31 mouse cellular contexts compared by ENCODE assay signal in the genomic region with DNA sequence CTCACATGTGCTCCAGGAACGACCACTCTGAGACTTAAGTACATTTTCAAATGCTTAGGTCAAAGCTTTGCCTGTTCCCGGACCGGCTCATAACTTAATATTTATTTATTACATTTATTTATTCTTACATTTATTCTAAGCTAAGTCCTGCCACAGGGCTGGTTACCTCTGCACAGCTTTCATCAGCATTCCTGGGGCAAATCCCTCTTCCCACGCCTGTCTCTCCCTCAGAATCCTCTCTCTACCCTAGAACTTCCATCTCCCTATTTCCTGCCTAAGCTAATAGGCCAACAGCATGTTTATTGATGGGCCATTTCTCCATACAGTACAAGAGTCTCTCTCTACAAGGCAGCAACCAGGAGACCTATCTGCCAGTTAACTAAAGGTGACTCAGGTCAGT. TPM values are rescaled to one million over a fixed set of nuclear protein-coding genes. Genes with fewer than 3 reads are reported as not detected.
A peak's percentile ranks its signal among the peaks of the same experiment; 100 is the strongest.
DNase-seq lines count a peak whose midpoint lies in the region; ATAC-seq and TF ChIP-seq lines count a peak whose summit lies in the region.
"Had no signal": no experiment of that assay in that cellular context is flagged by ENCODE, and none has a peak within 500 bp of the region (broad histone marks: within the 10 kb centered on the region; RNA-seq: fewer than 3 reads in every experiment).

No protein-coding gene starts in this region.

- peak overlapping the region; percentile 35 for H3K27ac ChIP-seq in intestine, postnatal 0 days (ENCODE audit: low read depth, low read length)
- H3K27ac ChIP-seq in intestine, embryonic 15.5 days, result no peak overlapping the region
- H3K27ac ChIP-seq: embryonic facial prominence, embryonic 13.5 days; embryonic facial prominence, embryonic 15.5 days; forebrain, embryonic 10.5 days; forebrain, embryonic 12.5 days had no signal

- H3K4me1 ChIP-seq in intestine, postnatal 0 days (replicated peaks; ENCODE audit: control insufficient read depth, insufficient read depth, low read length), result no peaks in the 10 kb centered on the region
- H3K4me1 ChIP-seq in intestine, embryonic 15.5 days (replicated peaks), result no peaks in the 10 kb centered on the region
- H3K4me1 ChIP-seq: embryonic facial prominence, embryonic 15.5 days had no signal

- no peak overlapping the region for H3K4me2 ChIP-seq in intestine, postnatal 0 days (replicated peaks; ENCODE audit: low read depth)
- no peak overlapping the region for H3K4me2 ChIP-seq in intestine, embryonic 15.5 days (replicated peaks)
- H3K4me2 ChIP-seq: embryonic facial prominence, embryonic 13.5 days; embryonic facial prominence, embryonic 15.5 days; forebrain, embryonic 12.5 days had no signal

- 0 out of 2 replicates have a peak, but pooled peaks cover 3% of the 10 kb centered on the region for H3K27me3 ChIP-seq in intestine, postnatal 0 days (replicated peaks; ENCODE audit: control insufficient read depth, insufficient read depth, low read length)
- H3K27me3 ChIP-seq in intestine, embryonic 15.5 days (replicated peaks), result peaks cover 13% of the 10 kb centered on the region
- H3K27me3 ChIP-seq: CH12.LX had no signal

- no peaks in the 10 kb centered on the region for H3K9me3 ChIP-seq in intestine, postnatal 0 days (ENCODE audit: control insufficient read depth)
- H3K9me3 ChIP-seq in intestine, embryonic 15.5 days, result no peaks in the 10 kb centered on the region
- H3K9me3 ChIP-seq: embryonic facial prominence, embryonic 13.5 days; embryonic facial prominence, embryonic 15.5 days; forebrain, embryonic 10.5 days had no signal

- H3K4me3 ChIP-seq in intestine, postnatal 0 days (ENCODE audit: low read depth, low read length), result no peak overlapping the region
- no peak overlapping the region for H3K4me3 ChIP-seq in intestine, embryonic 15.5 days (replicated peaks)
- H3K4me3 ChIP-seq: embryonic facial prominence, embryonic 13.5 days; embryonic facial prominence, embryonic 15.5 days; erythroblast, embryonic 14.5 days; forebrain, embryonic 10.5 days; forebrain, embryonic 12.5 days had no signal

- peak; percentile 74 for DNase-seq in heart, adult 11 months
- DNase-seq in heart, adult 18-20 months, result no peak
- DNase-seq in testis, postnatal 10 days (ENCODE audit: low spot score), result peak; percentile 20
- no peak for DNase-seq in testis, postnatal 14 days (ENCODE audit: low spot score)
- DNase-seq: adrenal gland, adult 8-10 months; adrenal gland, postnatal 14 days; adrenal gland, postnatal 36 days; B cell, adult 2 months; cerebellum, adult 11-12 months; cerebellum, adult 2 months; cerebellum, adult 9-10 months; cerebellum, postnatal 10 days; cerebellum, postnatal 25 days; embryo, embryonic 11 days had no signal

- TF ChIP-seq CTCF in intestine, postnatal 0 days (IDR thresholded peaks at IDR 0.05; ENCODE audit: low read depth), result no peak

- WGBS in intestine, postnatal 0 days, result 76% methylated on average over 4 of the region's 4 CpGs
- 76% methylated on average over 4 of the region's 4 CpGs for WGBS in intestine, embryonic 15.5 days

- no peak for ATAC-seq in intestine, postnatal 0 days
- ATAC-seq in intestine, embryonic 15.5 days, result no peak
- ATAC-seq: activated CD4-positive, CD25-positive, alpha-beta regulatory T cell, adult 4 months; CD4-positive, CD25-positive, alpha-beta regulatory T cell, adult 4 months; forebrain, embryonic 14.5 days; forebrain, embryonic 16.5 days; Patski had no signal

- no peak overlapping the region for H3K9ac ChIP-seq in intestine, postnatal 0 days (ENCODE audit: low read depth, low read length)
- no peak overlapping the region for H3K9ac ChIP-seq in intestine, embryonic 15.5 days
- H3K9ac ChIP-seq: embryonic facial prominence, embryonic 13.5 days; embryonic facial prominence, embryonic 15.5 days; forebrain, embryonic 12.5 days had no signal

- no peaks in the 10 kb centered on the region for H3K36me3 ChIP-seq in intestine, postnatal 0 days (ENCODE audit: control insufficient read depth, insufficient read depth)
- no peaks in the 10 kb centered on the region for H3K36me3 ChIP-seq in intestine, embryonic 15.5 days
- H3K36me3 ChIP-seq: embryonic facial prominence, embryonic 13.5 days; embryonic facial prominence, embryonic 15.5 days; forebrain, embryonic 10.5 days; forebrain, embryonic 12.5 days; G1E had no signal

RNA-seq across cellular contexts. Expression of gene Acot5, which starts 1.4 kb away (rescaled TPM):
- under 1 TPM in 1 of 2 experiments, not detected in 1; 0.41 TPM for total RNA-seq in heart, adult 18-20 months (2021)
- polyA plus RNA-seq in intestine, postnatal 0 days (2015; fragmentation: Nextera tagmentation; extraction: Ambion mirVana), result 6.6 and 7.8 TPM in 2 replicates
- polyA plus RNA-seq in intestine, embryonic 15.5 days (2015; fragmentation: Nextera tagmentation; extraction: Ambion mirVana), result 0.18 TPM in 1 of 2 replicates, not detected in the other
- total RNA-seq: CH12.LX; common myeloid progenitor, adult 5-6 weeks; G1E had no signal
- polyA plus RNA-seq: activated CD4-positive, CD25-positive, alpha-beta regulatory T cell, adult 4 months; CD4-positive, CD25-positive, alpha-beta regulatory T cell, adult 4 months; embryonic facial prominence, embryonic 11.5 days; erythroblast, embryonic 14.5 days; forebrain, embryonic 10.5 days; forebrain, embryonic 12.5 days; forebrain, embryonic 14.5 days; G1E had no signal

RNA-seq across cellular contexts. Expression of gene Acot3, which starts 15.8 kb away (rescaled TPM):
- 1 to 10 TPM in 1 of 2 experiments, under 1 TPM in 1; 0.69 to 1.0 TPM for total RNA-seq in heart, adult 18-20 months (2021)
- 22.5 and 28.2 TPM in 2 replicates for polyA plus RNA-seq in intestine, postnatal 0 days (2015; fragmentation: Nextera tagmentation; extraction: Ambion mirVana)
- polyA plus RNA-seq in intestine, embryonic 15.5 days (2015; fragmentation: Nextera tagmentation; extraction: Ambion mirVana), result 3.2 and 4.8 TPM in 2 replicates
- total RNA-seq: CH12.LX; common myeloid progenitor, adult 5-6 weeks; G1E had no signal
- polyA plus RNA-seq: activated CD4-positive, CD25-positive, alpha-beta regulatory T cell, adult 4 months; CD4-positive, CD25-positive, alpha-beta regulatory T cell, adult 4 months; embryonic facial prominence, embryonic 13.5 days; embryonic facial prominence, embryonic 15.5 days had no signal

RNA-seq across cellular contexts. Expression of gene Gm49366, which starts 29.0 kb away (rescaled TPM):
- under 1 TPM in 1 of 2 experiments, not detected in 1; 0.94 TPM for total RNA-seq in heart, adult 18-20 months (2021)
- polyA plus RNA-seq in intestine, postnatal 0 days (2015; fragmentation: Nextera tagmentation; extraction: Ambion mirVana), result not detected in 2 replicates
- not detected in 2 replicates for polyA plus RNA-seq in intestine, embryonic 15.5 days (2015; fragmentation: Nextera tagmentation; extraction: Ambion mirVana)
- total RNA-seq: adrenal gland, adult 18-20 months; adrenal gland, postnatal 14 days; adrenal gland, postnatal 36 days; CH12.LX; common myeloid progenitor, adult 5-6 weeks; G1E had no signal
- polyA plus RNA-seq: activated CD4-positive, CD25-positive, alpha-beta regulatory T cell, adult 4 months; CD4-positive, CD25-positive, alpha-beta regulatory T cell, adult 4 months; cerebellum, adult 2 months; embryonic facial prominence, embryonic 11.5 days; embryonic facial prominence, embryonic 13.5 days; embryonic facial prominence, embryonic 15.5 days; erythroblast, embryonic 14.5 days; forebrain, embryonic 10.5 days; forebrain, embryonic 12.5 days; forebrain, embryonic 14.5 days; forebrain, embryonic 16.5 days; G1E; Patski had no signal

RNA-seq across cellular contexts. Expression of gene Acot4, which starts 29.6 kb away (rescaled TPM):
- 1 to 10 TPM in 1 of 2 experiments, under 1 TPM in 1; 0.80 to 1.4 TPM for total RNA-seq in heart, adult 18-20 months (2021)
- polyA plus RNA-seq in intestine, postnatal 0 days (2015; fragmentation: Nextera tagmentation; extraction: Ambion mirVana), result 45.2 and 53.8 TPM in 2 replicates
- polyA plus RNA-seq in intestine, embryonic 15.5 days (2015; fragmentation: Nextera tagmentation; extraction: Ambion mirVana), result 8.2 and 8.9 TPM in 2 replicates
- total RNA-seq: CH12.LX; common myeloid progenitor, adult 5-6 weeks had no signal
- polyA plus RNA-seq: activated CD4-positive, CD25-positive, alpha-beta regulatory T cell, adult 4 months; G1E had no signal

RNA-seq across cellular contexts. Expression of gene Acot6, which starts 32.7 kb away (rescaled TPM):
- 1 to 10 TPM; 2.4 to 3.0 TPM for total RNA-seq in heart, adult 18-20 months (2021)
- 8.4 and 9.7 TPM in 2 replicates for polyA plus RNA-seq in intestine, postnatal 0 days (2015; fragmentation: Nextera tagmentation; extraction: Ambion mirVana)
- 2.0 and 2.1 TPM in 2 replicates for polyA plus RNA-seq in intestine, embryonic 15.5 days (2015; fragmentation: Nextera tagmentation; extraction: Ambion mirVana)
- polyA plus RNA-seq: erythroblast, embryonic 14.5 days; G1E had no signal

Comparison
In these comparisons a context has a peak if more than half of its experiments do, and no peak if none do; other contexts are left out.
1. DNase-seq: peak in heart, adult 11 months (single experiment) and testis, postnatal 10 days (single experiment); none in heart, adult 18-20 months (0 of 2) and testis, postnatal 14 days (single experiment).